Mouse (Mus musculus) kidney, adult 10 weeks (tissue): ENCODE data around the gene Arhgap6. TPM values are rescaled to one million over a fixed set of nuclear protein-coding genes. Genes with fewer than 3 reads are reported as not detected.

ENCODE experiments used
- polyA plus RNA-seq: library from polyadenylated mRNA; stranded (reverse); fragments of 350-450 nt; fragmentation: Illumina TruSeq; extraction: RNeasy Lipid Tissue Mini Kit (QIAGEN cat#74804); gene quantifications from one replicate; pipeline ENCODE4 v1.2.3, GENCODE M21; 2014; ENCODE audit warnings: low read depth, low replicate concordance

Gene Arhgap6
- 20.9 TPM for polyA plus RNA-seq

GRCm38 (mm10) chrX:168794974-168795858, at the start of gene Arhgap6:
Gene Arhgap6, plus strand, starts transcription at chrX:168795099.

GRCm38 (mm10) chrX:169187100-169187499, 392.2 kb downstream of the Arhgap6 start, which contains the start of gene Amelx:
Gene Amelx, minus strand, starts transcription at chrX:169187200.

GRCm38 (mm10) chrX:169319945-169320667, 525.2 kb downstream of the Arhgap6 start, which contains the start of gene Hccs:
Gene Hccs, minus strand, starts transcription at chrX:169320372.

Other genes with a start within 250 kb of the Arhgap6 start
- 0.61 TPM for gene Frmpd4, start 217.9 kb upstream of the Arhgap6 start, polyA plus RNA-seq
- gene Msl3, start 121.2 kb upstream of the Arhgap6 start, polyA plus RNA-seq: 111 TPM